Mouse (Mus musculus) ES-E14 (cell line): ENCODE results near the gene Chd6.

Source experiments
- CHD2 ChIP-seq: IDR thresholded peaks from 2 replicates; pipeline ENCODE4 v1.6.1; 2014; ENCODE audit warnings: mild to moderate bottlenecking, low read depth, low read length, inconsistent platforms
- HCFC1 ChIP-seq: IDR thresholded peaks from 2 replicates; pipeline ENCODE4 v1.6.1; 2012; ENCODE audit warnings: low read length, inconsistent platforms, borderline replicate concordance; ENCODE audit not compliant: insufficient read depth
- MAFK ChIP-seq: IDR thresholded peaks from 2 replicates; pipeline ENCODE4 v1.6.1; 2014; ENCODE audit warnings: mild to moderate bottlenecking, low read depth, low read length, inconsistent platforms; ENCODE audit not compliant: insufficient read depth
- ZC3H11A ChIP-seq: IDR thresholded peaks from 2 replicates; pipeline ENCODE4 v1.6.1; 2012; ENCODE audit warnings: low read depth, mild to moderate bottlenecking, inconsistent platforms, low read length, borderline replicate concordance
- ZNF384 ChIP-seq: IDR thresholded peaks from 2 replicates; pipeline ENCODE4 v1.6.1; 2012; ENCODE audit warnings: low read depth, low read length, inconsistent platforms

DNA sequence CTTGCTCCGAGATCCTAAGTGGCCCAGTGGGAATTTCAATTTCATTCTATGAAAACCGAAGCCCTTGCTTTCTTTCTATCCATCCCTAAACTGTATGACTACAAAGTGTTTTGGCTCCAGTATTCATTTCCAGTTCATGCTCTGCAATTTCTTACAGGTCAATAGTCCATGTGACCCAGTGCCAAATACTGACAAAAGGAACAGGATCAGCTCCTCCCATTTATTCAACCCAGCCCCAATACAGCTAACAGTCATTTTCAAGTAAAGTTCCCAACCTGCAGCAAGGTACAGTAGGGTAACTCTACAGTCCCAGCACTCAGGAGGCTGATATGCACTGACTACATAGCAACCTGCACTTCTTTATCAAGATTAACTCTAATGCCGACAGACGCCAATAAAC, 50.0 kb downstream of the Chd6 start:
- no peak for TF ChIP-seq MAFK
- no peak for TF ChIP-seq CHD2
- no peak for TF ChIP-seq ZC3H11A
- no peak for TF ChIP-seq HCFC1
- no peak for TF ChIP-seq ZNF384
